Mouse (Mus musculus): ENCODE measurements around the gene Homer2.

The Homer2 gene

DNA sequence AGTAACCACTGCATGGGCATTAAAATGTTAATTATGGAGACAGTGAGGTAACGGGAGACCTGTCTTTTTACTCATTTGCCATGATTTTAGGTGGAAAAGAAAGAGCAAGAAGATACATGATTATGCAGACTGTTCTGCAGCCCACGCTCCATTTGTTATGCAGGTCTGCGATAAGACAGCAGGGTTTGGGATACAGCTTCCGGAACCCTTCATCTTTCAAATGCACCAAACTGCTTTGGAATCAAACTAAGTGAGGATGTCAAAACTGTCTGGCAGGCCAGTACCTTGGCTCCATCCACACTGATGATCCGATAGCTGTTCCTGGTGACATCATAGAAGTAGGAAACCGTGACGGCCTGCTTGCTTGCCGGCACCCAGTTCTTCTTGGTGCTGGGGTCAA lies 58.1 kb downstream of the Homer2 start:
- DNase-seq (ENCODE audit: low spot score), result no peak

DNA sequence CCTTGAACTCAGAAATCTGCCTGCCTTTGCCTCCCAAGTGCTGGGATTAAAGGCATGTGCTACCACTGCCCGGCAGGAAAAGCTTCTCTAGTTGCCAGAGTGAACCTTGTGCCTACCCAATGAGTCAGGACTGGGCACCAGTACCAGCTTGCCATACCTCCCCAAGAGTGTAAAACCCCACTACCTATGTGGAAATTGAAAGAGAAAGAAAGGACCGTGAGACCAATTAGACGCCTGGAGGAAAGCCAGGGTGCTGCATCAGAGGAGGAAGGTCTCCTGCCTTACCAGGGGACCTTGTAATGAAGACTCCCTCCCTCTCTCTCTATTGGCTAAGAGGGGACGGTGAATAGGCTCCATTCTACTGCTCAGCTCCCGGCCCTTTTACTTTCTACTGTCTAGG lies 59.4 kb downstream of the Homer2 start:
- DNase-seq (ENCODE audit: low spot score), result no peak

DNA sequence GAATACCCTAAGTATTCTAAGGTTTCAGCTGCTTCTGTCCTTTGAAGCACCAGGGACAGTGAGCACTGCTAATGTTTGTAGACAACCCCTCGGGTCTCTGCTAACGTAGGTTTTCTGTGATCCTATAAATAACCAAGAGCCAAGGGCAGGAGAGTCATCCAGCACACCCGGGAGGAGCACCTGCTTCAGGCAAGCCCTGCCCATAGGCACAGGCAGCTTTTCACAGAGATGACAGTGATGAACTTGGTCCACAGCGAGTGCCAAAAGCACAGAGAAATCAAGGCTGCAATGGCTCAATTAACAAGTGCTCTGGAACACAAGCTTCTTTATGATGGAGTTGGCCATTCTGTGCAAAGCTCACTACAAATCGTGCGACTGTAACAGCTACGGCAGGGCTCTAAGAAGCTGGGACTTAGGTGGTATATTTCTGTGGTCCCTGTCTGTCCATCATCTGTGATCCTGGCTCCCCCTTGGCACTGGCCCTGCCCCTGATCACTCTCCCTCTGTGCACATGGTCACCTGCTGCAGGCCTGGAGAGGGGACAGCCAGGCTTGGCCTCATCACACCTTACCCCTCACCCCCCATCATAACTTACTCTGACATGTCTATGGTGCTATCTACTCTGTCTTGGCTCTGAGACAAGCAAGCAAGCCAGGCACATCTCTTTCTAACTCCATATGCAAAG lies 62.6 kb downstream of the Homer2 start:
- no peak for DNase-seq (ENCODE audit: low spot score)

DNA sequence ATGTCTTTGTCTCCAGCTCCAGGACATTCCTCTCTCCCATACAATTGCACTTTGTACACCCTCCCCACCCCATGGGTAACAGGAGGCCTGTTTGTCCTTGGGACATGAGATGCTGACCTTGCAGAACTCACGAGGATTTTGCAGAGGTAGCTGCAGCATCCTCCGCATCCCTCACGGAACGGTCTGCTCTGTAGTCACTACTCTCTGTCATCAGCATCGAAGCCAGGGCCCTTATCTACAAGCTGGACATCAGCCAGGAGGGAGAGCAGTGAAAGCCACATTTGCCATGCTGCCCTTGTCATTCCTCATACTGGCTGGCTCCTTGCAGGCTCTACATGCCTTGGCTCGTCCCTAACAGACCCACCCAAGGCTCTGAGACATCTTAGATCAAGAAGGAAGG lies 66.2 kb downstream of the Homer2 start:
- no peak for DNase-seq (ENCODE audit: low spot score)

DNA sequence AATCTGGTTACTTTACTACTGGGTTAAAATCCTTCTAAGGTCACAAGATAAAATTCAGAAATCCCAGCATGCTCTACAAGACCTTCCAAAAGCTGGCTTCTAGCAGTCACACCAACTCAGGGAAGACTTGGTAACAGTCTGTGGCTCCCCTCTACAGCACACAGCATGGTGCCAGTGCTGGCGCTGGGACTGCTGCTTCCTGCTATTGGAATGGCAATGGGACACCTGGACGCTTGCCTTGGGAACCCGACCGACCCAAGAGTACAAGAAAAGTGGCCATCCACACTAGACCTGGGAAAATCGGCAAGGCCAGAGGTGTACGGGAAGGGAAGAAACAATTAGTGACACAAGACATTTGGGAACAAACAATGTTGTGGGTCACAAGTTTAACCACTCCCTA lies 74.7 kb downstream of the Homer2 start:
- no peak for DNase-seq (ENCODE audit: low spot score)

DNA sequence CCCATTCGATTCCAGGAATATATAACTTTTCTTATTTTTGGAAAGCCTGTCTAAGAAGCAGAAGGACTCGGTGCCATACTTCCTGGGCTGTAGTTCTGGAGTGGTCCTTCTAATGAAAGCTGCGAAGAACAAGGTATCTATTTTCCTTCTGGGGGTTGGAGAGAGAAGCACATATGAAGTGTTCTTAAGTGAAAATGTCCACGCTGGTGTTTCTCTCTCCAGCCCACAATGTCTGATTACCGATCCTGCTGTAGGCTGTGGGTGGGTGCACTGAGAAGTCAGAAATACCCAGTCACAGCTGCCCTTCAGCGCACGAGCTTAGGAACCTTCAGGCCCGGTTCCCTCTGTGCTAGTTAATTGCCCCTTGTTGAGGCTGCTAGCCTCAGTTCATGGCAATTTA lies 76.1 kb downstream of the Homer2 start:
- DNase-seq (ENCODE audit: low spot score), result no peak

DNA sequence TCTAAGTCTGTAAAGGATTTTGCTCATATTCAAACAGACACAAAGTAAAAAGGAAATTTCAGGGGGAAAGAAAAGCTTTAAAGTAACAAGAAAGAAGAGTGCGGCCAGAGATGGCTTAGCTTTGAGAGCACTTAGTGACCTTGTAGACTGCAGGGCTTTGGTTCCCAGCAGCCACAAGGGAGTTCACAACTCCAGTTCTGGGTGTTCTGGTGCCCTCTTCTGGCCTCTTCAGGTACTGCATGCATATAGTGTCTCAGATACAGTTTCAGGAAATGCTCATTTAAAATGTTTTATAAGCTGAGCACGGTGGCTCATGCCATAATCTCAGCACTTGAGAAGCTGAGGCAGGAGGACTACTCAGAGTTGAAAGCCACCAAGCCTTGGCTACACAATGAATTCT lies 80.9 kb downstream of the Homer2 start:
- no peak for DNase-seq (ENCODE audit: low spot score)

DNA sequence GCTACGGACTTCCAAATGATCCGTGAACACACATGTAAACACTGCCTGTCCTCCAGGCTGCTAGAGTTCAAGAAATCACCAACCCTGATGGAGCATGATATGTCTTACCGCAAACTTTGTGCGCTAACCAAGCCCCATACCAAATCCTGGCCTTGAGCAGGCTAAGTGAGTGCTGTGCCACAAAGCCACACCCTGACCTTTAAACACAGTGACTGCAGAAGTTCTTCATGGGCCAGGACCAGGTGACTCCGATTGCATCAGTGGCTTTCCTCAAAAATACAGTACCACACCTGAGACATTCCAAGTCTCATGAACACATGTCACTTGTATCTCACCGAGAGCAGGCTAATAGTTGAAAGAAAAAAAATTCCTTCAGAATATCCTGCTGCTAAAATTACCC lies 83.6 kb downstream of the Homer2 start:
- DNase-seq (ENCODE audit: low spot score), result no peak

DNA sequence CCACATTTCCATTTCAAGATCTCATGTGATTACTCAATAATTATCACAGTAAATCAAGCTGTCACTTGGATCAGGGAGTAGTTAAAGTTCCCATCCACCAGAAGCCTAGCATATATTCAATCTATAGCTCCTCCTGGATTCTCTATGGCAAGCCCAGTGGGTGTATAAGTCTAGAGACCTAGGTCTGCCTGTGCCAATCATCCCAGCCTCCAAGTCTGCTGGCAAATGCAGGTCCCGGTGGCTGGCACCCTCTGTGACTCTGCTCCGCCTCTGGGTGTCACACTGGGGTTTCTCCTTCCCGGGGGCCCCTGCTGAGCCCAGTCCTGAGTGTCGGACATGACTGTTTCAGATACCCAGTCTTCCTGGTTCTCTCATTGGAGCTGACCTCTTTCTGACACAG lies 84.5 kb downstream of the Homer2 start:
- DNase-seq (ENCODE audit: low spot score), result no peak

DNA sequence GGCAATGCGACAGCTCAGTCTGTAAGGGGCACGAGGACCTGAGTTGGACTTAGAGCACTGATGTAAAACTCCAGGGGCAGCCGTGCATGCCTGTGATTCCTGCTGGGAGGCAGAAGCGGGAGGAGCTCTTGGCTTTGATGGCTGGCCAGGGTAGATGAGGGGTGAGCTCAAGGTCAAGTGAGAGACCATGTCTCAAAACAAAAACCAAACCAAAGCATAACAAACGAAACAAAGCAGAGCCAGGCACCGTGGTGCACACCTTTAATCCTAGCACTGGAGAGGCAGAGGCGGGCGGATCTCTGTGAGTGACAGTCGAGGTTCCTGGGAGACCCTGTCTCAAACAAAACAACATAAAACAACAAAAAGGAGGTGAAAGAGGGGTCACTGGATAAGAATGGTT lies 92.3 kb downstream of the Homer2 start:
- DNase-seq (ENCODE audit: low spot score), result no peak

DNA sequence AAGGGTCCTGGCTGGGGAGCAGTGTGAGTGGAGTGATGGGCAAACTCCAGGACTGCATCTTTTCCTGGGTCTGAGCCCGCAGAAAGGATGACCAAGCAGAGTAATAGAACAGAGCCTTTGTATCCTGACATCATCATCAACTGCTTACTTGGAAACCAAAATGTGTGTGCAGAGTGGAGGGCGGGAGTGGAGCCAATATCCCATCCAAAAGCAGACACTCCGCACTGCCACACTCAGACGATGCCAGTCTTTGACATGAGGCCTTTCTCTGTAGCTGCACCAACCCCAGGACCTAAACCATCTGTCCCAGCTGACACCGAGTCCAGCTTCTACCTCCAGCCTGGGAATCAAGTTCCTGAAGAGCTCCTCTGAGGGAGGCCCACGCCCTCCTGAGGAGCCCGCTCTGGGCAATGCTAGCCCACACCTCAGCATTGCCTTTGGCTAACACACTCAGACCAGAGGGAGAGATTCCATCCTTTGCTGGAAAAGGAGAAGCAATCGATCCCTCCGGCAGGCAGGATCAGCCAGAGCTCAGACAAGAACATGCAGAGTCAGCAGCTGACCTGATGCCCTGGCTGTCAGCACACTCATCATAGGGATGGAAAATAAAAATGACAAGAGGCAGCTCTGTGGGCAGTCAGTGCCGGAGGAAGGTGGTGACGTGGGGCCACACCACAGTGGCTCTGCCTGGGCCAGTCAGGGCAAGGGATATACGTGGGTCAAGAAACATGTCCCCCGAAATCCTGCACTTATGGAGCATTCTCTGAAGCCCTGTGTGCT lies 94.3 kb downstream of the Homer2 start:
- no peak for DNase-seq (ENCODE audit: low spot score)

DNA sequence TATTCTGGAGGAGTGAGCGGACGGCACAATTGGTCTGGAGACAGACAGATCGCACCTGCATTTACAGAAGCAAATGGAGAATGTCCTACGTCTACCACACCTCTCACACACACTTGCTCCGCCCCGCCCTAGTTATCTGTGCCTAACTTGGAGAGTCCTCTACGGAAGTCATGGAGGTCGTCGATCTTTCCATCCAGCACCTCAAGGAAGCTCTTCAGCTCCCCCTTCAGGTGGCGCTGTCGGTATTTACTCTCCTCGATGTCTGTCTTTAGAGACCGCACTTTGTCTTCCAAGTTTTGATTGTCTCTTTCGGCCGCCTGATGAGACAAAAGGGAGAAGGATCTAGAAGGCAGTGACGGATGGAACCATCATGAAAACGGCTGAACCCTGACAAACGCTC lies 97.2 kb downstream of the Homer2 start:
- no peak for DNase-seq (ENCODE audit: low spot score)

DNA sequence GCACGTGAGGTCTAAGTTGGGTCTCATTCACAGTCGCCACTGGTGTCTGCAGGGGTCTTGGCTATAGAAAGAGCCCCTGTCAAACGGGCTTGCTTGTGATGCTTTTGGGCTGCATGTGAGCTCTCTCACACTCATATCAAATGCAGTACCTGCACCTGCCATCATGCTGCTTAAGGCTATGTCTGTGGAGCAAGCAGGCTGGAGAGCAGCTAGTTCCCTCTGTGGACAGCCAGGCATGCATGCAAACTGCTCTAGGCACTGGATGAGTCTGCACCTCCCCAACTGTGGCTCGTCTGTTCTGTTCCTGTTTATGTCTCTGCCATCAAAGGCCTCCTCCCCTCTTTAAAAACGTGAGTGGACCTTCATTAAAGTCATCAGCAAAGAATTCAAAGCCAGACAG lies 100.9 kb downstream of the Homer2 start:
- DNase-seq (ENCODE audit: low spot score), result no peak

DNA sequence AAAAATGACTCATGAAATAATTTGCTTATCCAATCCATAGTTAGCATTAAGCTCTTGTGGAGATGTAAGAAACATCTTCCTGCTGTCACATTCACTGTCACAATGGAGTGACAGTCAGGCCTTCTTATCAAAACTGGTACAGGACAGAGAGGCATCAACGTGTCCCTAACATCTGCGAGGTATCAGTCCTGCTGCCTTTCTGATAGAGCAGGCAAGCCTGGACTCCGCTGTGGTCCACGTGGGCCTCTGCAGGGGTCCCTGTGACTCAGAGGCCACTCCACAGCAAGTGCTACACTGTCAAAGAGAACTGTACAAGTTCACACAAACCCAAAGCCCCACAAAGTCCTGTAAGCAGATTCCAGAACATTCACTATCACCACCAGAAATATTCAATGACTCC lies 101.8 kb downstream of the Homer2 start:
- DNase-seq (ENCODE audit: low spot score), result no peak

DNA sequence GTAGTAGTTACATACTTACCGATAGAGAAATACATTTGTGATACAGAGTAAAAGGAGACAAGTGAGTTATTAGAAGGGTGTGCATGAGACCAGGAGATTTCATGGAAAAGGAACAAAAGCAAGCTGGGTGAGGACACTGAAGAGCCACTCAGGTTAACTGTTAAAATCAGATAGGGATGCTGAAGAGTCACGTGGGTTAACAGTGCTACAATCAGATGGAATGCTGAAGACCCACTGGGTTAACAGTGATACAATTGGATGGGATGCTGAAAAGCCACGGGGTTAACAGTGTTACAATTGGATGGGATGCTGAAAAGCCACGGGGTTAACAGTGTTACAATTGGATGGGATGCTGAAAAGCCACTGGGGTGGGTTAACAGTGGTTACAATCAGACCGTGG lies 102.3 kb downstream of the Homer2 start:
- no peak for DNase-seq (ENCODE audit: low spot score)

DNA sequence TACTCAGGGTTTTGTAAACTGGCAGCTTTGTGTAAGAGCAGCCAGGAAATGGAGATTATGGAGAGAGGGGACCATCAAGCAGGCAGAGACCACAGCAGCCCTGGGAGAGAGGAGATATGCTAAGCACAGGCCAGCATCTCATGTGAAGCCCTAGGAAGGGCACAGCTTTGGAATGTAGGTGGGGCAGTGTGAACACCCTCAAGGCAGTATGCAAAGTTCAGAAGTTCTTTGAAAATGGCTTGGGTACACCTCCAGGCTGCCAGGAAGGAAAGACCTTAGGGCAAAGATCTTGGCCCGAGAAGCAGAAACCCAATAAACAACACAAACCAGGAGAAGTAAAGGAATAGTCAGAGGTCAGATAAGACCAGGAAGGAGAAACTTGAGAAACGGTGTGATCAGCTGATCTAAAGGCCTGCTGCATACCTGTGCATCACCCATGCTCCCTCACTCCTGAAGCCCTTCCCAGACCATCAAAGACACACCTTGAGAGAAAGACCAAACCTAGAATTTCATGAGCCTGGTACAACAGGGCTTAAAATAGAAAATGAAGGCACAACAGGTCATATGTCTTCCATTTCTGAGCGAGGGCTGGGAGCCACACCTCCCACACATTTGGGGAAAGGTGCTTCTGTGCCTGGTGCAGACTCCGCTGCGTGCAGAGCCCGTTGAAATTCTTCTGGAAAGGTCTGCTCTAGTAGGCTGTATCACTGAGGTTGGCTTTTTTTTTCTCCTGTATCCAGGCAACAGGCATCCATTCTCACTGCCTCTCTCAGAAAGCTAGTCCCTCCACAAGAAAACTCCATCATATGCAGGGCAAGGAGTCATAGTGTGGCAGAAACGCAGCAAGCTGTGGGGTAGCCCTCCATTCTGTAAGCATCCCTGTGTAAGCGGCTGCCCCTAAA lies 107.7 kb downstream of the Homer2 start:
- peak; percentile 18 for DNase-seq (ENCODE audit: low spot score)

DNA sequence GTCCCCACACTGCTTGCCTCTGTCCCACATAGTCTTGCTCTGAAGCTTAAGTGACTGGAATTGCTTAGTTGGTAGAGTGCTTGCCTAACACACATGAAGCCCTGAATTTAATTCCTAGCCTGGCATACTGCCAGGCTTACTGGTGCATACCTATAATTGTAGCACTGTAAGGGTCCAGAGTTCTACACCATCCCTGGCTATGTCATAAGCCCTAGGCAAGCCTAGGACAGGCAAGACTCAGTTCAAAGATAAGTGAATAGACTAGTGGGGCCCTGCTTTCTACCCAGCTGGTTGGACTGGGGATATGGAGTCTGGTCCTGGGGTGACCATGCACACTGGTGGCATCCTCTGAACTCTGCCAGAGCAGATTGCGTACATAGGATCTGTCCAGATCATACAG lies 109.7 kb downstream of the Homer2 start:
- DNase-seq (ENCODE audit: low spot score), result no peak

DNA sequence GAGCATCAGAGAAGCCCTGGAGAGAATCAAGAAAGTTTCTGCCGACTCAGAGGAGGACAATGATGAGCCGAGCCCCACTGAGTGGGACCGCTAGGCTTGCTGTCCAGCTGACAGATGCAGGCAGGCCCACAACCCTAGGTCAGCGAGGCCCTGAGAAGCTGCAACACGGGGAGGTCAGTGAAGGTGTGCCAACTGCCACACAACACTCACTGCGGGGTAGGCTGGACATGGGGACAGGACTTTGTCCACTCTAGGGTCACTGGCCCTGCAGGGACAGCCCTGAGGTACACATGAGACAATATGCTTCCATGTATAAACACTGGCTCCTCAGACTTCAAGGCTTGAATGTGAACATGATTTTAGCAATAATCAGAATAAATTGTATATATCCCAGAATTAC lies 111.2 kb downstream of the Homer2 start:
- DNase-seq (ENCODE audit: low spot score), result no peak

DNA sequence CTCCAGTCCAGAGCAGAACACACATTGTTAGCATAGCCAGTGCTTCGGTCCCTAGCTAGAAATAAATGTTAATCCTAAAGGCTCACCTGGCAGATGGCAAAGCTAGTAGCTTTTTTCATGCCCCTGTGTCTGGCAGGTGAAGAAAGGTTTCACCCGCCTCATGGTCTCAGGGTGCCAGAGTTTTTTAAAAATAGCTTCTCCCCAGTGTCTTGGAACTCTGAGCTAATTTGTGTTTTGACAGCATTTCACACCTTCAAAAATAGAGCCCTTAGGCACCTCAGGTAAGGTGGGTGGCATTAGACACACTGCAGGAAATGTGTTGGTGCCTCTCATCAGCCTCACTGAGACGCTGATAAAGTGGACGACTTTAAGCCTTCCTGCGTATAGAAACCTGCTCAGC lies 112.3 kb downstream of the Homer2 start:
- no peak for DNase-seq (ENCODE audit: low spot score)

DNA sequence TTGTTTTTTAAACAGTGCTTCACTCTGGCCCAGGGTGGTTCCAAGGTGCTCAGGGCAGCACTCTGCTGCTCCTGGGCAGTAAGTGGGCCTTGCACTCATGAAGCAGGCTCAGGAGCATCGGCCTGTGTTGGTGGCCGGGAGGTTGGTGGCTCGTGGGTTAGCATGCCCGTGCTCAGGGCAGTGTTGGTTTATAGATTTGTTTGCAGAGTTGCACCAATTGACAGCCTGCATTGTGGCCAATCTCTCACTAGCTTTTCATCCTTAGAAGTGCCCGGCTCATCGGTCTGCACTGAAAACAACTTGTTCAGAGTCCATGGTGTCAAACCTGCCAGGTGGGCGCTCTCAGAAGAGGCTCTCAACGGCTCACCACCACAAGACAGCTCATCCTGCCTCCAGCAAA lies 113.9 kb downstream of the Homer2 start:
- DNase-seq (ENCODE audit: low spot score), result no peak

DNA sequence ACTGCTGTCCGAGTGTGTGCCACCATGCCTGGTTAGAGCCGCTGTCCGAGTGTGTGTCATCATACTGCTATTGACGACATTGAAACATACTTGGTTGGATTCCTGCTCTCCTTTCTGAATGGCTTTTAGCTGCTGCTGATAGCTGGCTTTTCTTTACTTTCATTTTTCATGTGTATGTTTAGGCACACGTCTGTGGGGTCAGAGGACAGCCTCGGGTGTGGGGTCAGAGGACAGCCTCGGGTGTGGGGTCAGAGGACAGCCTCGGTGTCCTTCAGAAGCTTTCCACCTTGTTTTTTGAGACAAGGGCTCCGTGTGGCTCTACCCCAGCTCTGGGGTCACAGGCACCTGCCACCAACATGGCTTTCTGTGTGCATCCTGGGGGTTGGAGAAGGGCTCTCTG lies 114.6 kb downstream of the Homer2 start:
- DNase-seq (ENCODE audit: low spot score), result no peak

DNA sequence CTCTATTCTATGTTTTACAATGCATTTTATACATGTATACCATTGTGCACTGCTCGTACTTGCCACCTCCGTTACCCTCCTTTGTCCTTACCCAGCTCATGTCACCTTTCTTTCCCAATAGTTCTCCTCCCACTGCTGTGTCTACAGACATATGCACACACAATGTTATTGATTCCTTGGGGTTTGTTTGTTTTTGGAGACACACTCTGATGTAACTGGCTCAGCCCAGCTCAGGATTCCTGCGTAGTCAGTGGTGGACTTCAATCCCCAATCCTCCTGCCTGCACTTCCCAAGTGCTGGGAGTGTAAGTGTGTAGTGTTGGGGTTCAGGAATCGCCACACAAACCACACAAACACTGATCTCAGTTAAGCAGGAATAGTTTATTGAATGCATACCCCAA lies 120.1 kb downstream of the Homer2 start:
- DNase-seq (ENCODE audit: low spot score), result no peak

DNA sequence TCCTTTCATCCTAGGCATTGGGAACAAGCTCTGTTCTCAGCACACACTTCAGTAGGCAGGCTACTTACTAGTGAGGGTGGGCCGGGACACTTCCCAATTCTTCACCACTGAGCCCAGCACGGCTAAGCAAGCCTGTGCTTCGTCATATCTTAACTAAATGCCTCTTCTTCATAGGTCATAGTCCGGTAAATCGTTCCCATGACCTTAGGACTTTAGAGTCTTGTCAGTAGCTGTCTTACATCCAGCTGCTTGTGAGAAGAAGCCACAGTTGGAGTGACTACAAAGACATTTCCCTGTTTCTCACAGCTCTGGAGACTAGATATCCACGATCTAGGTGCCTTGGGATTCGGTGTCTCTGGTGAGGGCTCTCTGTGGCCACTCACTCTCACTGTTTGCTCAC lies 122.0 kb downstream of the Homer2 start:
- DNase-seq (ENCODE audit: low spot score), result no peak
